Mouse (Mus musculus) large intestine, adult 2 months (tissue): ENCODE data around the gene Disp2. TPM values are rescaled to one million over a fixed set of nuclear protein-coding genes. Genes with fewer than 3 reads are reported as not detected.
A peak's percentile ranks its signal among the peaks of the same experiment; 100 is the strongest.

Experiments used
- DNase-seq: peaks from one replicate; pipeline ENCODE4 v3.0.0-alpha.2; 2012; ENCODE audit warnings: low read depth, low spot score
- whole genome bisulfite sequencing: fragments of 180-500 bp; shearing (Covaris S2); methylation state at CpG from one replicate; pipeline ENCODE4 v1.1.7; 2018; 5-methylcytosine and 5-hydroxymethylcytosine counted together
- polyA plus RNA-seq: library from polyadenylated mRNA; depleted of rRNA; stranded (reverse); fragments of >200 nt; gene quantifications from 2 replicates; pipeline ENCODE4 v1.2.3, GENCODE M21; 2012

Gene Disp2
- polyA plus RNA-seq, 1 experiment, result 2.8 TPM

DNA sequence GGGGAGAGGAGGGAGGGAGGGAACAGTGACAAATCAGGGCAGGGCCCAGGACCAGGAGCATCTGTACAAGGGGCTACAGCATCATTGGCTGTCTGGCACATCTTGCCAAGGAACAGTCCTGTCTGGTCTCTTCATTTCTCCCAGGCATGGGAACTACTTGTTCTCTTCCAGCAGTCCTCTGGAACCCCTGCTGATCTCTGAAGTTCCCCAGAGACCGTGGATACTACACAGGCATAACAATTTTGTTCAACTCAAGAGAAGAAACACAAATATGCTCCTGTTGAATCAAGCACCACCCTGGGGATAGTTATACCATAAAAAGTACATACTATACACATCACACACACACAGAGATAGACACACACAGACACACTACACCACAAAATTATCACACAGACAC is 1.6 kb downstream of the Disp2 start:
- no peak for DNase-seq
- 50% methylated on average over 1 of the region's 1 CpGs for WGBS

DNA sequence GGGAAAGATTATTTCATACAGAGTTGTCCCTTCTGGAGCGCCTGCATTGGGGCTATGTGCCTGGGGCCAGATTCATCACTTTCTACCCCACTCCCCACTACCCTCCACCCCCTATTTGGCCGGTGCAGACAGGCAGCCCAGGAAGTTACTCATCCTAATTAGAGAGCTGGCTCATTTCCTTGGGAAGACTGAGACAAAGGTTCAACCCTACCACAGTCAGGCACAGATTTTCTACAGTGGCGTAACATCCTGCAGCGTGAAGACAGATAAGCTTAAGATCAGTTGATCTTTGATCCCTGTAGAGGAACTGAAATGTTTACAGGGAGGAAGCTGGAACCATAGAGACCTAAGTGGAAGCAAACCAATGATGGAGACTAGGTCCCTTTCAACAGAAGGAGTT is 2.8 kb downstream of the Disp2 start:
- no peak for DNase-seq
- 35% methylated on average over 4 of the region's 4 CpGs for WGBS

DNA sequence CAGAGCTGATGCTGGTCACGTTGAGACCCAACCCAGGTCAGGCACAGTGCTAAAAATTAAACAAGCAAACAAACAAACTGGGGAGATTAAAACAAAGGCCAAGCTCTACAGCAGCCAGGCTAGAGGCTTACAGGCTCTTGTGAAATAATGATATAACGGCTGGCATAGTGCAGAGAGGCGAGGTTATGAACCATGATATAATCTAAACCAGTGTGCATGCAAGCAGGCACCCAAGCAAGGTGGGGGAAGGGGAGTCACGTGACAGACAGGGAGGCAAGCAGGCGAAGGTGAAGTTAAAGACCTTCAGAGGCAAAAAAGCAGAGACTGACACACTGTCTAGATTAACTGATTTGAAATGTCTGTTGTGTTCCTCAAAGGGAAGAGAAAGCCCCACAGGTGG is 3.6 kb downstream of the Disp2 start:
- WGBS, result 51% methylated on average over 5 of the region's 5 CpGs

DNA sequence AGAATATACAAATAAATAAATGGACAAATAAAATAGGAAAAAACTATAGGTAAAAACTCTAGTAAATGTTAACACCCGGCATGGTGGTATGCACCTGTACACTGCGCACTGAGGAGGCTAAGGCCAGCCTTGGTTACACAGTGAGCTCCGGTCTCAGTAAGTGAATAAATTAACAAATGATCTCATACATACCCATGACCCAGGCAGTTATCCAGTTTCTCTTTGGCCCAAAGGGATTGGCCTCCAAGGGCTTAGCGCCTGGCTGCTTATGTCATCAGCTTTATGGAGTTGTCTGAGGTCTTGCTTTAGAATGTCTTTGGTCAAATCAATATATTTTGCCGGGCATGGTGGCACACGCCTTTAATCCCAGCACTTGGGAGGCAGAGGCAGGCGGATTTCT is 4.1 kb downstream of the Disp2 start:
- WGBS, result 83% methylated on average over 7 of the region's 7 CpGs

More for the DNA sequence above, 3.6 kb downstream of the Disp2 start:
- DNase-seq, result no peak

DNA sequence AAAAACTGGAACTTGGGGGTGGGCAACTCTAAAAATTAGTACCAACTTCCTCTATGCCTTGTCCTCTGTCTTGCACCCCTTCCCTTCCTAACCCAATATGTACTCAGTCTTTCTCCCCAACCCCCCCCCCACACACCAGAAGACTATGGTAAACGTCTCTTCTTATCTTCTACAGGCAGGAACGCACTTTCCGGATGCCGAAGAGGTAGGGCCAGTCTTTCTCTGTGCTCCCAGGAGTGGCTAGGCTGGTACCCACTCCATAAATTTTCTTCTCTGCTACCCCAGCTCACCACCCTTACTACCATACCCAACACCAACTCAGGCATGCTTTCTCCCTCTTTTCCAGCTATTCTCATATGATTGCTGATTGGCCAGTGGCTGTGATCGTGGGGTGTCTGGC is 7.0 kb downstream of the Disp2 start:
- no peak for DNase-seq
- WGBS, result 75% methylated on average over 5 of the region's 5 CpGs

More for the DNA sequence above, 4.1 kb downstream of the Disp2 start:
- DNase-seq, result no peak

DNA sequence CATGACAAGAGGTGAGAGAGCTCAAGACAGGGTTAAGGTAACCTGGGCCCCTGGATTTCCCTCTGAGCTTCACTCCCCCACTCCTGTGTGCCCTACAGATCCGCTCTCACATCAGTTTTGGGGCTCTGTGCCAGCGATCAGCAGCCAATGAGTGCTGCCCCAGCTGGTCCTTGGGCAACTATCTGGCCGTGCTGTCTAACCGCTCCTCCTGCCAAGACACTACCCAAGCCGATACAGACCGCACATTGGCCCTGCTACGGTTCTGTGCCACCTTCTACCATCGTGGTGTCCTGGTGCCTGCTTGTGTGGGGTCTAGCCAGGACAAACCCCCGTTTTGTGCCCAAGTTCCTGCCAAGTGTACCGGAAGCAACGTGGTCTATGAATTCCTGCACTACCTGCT is 10.0 kb downstream of the Disp2 start:
- no peak for DNase-seq
- WGBS, result 88% methylated on average over 11 of the region's 11 CpGs

DNA sequence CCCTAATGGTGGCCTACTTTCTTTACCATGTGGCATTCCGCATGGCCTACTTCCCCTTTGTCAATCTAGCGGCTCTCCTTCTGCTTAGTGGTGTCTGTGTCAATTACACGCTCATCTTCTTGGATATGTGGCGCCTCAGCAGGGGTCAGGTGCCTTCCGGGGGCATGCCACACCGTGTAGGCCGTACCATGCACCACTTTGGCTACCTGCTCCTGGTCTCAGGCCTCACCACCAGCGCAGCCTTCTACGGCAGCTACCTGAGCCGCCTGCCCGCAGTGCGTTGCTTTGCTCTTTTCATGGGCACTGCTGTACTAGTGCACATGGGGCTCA is 10.7 kb downstream of the Disp2 start:
- DNase-seq, result no peak
- 60% methylated on average over 12 of the region's 12 CpGs for WGBS

DNA sequence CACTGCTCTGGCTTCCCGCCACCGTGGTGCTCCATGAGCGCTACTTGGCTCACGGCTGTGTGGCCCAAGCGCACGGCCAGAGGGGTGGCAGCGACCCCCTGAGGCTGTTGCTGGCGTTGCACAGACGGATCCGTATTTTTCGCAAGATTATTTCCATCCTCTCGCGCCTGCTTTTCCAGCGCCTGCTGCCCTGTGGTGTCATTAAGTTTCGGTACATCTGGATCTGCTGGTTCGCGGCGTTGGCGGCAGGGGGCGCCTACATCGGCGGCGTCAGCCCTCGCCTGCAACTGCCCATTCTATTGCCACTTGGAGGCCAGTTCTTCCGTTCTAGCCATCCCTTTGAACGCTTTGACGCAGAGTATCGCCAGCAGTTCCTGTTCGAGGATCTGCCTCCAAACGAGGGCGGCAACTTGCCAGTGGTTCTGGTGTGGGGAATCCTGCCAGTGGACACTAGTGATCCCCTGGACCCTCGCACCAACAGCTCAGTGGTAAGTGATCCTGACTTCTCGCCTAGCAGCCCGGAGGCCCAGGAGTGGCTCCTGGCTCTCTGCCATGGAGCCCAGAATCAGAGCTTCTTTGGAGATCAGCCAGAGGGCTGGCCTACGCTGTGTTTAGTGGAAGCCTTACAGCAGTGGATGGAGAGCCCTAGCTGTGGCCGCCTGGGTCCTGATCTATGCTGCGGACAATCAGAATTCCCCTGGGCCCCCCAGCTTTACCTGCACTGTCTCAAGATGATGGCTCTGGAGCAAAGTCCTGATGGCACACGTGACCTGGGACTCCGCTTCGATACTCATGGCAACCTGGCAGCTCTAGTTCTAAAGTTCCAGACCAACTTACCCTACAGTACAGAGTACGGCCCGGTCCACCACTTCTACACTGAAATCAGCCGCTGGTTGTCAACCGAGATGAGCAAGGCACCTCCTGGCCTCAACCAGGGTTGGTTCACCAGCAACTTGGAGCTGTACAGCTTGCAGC is 11.3 kb downstream of the Disp2 start:
- WGBS, result 21% methylated on average over 44 of the region's 44 CpGs
- DNase-seq, result no peak

DNA sequence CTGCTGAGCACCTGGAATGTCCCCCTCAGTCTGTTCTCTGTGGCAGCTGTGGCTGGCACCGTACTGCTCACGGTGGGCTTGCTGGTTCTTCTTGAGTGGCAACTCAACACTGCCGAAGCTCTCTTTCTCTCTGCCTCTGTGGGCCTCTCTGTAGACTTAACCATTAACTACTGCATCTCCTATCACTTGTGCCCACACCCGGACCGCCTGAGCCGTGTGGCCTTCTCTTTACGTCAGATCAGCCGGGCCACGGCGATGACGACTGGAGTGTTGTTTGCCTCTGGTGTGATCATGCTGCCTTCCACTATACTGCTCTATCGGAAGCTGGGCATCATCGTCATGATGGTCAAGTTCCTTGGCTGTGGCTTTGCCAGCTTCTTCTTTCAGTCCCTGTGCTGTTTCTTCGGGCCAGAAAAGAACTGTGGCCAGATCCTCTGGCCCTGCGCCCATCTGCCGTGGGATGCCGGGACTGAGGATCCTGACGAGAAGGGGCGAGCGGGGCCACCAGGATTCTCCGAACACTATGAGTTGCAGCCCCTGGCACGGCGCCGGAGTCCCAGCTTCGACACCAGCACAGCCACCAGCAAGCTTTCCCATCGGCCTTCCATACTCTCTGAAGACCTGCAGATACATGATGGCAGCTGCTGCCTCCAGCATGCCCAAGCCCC is 12.2 kb downstream of the Disp2 start:
- DNase-seq, result no peak
- 94% methylated on average over 26 of the region's 26 CpGs for WGBS

DNA sequence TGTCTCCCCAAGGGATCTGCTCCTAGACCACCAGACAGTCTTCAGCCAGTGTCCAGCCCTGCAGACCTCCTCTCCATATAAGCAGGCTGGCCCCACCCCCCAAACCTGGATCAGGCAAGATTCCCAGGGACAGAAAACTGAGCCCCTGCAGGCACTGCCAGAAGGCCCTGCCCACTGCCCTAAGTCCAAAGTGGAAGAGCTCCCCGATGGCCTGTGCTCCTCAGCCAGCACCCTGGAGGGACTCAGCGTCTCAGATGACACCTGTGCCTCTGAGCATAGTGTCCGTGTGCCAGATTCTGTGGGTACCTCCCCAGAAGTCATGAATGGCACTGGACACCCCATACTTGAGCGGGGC is 12.7 kb downstream of the Disp2 start:
- no peak for DNase-seq
- WGBS, result 74% methylated on average over 4 of the region's 4 CpGs

DNA sequence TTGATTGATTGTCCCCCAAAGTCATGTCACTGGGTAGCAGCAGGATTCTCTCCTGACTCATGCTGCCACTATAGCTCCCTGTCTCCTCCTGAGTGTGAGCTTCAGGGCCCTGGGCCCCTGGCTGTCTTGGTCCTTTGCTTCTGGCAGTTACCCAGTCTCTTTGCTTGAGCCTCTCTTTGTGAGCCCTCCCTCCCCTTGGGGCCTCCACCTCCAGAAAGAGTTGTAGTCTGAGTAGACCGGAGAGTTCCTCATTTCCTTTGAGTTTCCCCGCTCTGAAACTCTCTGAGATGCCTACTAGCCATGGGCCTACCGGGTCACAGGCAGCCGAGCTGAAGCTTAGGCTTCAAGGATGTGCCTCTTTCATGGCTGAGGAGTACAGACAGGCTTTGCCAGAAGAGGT is 14.1 kb downstream of the Disp2 start:
- 77% methylated on average over 4 of the region's 4 CpGs for WGBS
- no peak for DNase-seq

DNA sequence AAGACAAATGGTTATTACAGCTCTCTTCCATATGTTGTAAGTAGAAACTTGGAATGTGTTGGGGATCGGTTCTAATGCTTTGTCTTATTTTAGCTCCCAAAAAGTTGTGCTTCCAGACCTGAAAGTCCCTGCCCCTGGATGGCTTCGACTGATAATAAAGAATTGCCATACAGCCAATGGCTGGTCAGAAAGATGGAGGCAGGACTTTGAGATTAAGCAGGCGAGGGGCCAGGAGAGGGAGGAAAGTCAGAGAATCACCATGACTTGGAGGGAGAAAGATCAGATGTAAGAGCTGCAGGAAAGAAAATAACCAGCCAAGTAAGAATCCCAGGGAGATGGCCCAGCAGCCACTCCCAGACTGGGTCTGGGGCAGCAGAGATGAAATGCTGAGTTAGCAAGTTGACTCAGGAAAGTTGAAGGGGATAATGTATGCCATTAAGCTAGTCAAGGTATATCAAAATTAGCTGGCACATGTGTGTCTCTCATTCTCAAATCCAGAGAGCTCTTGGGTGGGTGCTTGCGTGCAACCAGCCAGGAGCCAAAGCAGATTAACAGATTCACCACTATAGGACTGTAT is 23.1 kb downstream of the Disp2 start:
- 74% methylated on average over 4 of the region's 4 CpGs for WGBS
- DNase-seq, result no peak

DNA sequence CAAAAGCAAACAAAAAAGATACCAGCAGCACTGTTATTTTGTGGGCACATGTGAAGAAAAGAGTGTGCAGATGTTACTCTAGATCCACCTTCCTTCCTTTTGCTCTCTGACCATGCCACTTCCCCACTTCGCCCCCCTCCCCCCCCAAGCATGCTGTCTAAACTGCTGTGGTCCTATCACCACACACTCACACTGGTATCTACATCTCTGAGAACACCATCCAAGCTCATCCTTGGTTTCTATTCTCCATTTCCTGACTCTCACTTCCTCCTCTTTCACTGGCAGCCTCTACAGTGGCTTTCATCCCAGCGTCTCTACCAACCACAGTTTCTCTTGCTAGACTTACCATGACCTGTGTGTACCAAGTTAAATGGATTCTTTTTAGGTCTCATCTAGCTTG is 25.0 kb downstream of the Disp2 start:
- WGBS, result 76% methylated on average over 2 of the region's 2 CpGs
- no peak for DNase-seq

DNA sequence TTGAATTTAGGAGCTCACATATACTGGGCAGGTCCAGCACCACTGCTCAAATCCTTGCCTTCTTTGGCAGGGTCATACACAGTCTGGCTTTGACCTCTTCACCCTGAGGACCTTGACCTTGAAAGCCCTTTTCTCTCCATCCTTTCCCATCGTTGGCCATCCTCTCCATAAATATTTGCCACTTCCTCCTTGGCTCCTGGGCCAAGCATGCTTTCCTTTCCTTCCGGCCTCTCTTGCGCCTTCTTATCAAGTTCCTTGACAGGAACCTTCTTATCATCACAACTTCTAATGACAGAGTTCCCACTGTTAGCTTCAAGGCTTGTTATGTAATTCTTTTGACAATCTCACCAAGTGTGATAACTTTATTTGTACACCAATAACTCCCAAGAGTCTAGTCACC is 25.6 kb downstream of the Disp2 start:
- WGBS, result 33% methylated on average over 3 of the region's 3 CpGs
- DNase-seq, result no peak

DNA sequence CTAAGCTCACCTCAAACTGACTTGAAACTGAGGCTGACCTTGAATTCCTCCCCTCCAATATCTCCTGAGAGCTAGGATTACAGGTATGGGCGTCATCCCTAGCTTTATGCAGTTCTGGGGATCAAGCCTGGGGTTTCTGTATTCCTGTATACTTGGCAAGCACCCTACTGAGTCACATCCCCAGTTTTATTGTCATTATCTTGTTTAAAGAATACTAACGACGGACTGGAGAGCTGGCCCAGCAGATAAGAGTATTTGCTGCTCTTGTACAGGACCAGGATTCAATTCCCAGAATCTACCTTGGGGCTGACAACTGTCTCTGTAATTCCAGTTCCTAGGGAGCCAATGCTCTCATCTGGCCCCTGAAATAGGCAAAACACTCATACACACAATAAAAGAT is 26.2 kb downstream of the Disp2 start:
- no peak for DNase-seq
- WGBS, result 15% methylated on average over 3 of the region's 3 CpGs

DNA sequence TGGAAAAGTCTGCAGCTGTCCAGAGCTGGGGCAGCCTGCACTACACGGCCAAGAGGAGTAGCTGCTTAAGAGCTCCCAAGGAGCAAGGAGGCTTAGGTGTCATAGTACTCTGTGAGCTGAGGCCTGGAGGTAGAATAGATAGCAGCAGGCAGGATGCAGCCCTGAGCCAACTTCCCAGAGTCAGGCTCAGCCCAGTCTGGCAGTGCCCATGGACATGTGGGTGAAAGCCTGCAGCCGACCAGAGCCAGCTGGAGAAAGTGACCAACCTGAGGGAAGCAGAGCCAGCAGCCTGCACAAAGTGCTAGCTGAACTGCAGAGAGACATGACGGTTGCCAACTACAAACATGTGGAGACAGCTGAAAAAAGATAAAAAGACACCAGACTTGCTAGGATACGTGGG is 27.3 kb downstream of the Disp2 start:
- WGBS, result 74% methylated on average over 4 of the region's 4 CpGs
- DNase-seq, result no peak

DNA sequence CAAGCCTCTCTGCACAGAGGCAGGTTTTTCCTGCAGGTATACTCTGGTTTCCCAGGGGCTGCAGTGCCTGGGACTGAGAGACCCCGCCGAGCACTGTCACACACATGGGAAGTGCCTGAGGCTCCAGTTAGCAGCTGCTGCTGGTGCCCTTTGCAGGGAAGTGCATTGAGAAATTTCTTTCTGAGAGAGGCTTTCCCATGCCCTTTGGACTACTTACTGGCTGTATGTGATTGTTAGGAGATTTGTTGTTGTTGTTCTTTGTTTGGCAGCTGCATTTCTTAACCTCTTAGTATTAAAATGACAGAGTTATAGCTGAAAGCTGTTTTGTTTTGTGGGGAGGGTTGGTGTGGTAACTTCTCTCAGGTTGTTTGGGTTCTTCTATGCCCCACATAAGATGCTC is 31.3 kb downstream of the Disp2 start:
- DNase-seq, result no peak
- WGBS, result 45% methylated on average over 2 of the region's 2 CpGs

DNA sequence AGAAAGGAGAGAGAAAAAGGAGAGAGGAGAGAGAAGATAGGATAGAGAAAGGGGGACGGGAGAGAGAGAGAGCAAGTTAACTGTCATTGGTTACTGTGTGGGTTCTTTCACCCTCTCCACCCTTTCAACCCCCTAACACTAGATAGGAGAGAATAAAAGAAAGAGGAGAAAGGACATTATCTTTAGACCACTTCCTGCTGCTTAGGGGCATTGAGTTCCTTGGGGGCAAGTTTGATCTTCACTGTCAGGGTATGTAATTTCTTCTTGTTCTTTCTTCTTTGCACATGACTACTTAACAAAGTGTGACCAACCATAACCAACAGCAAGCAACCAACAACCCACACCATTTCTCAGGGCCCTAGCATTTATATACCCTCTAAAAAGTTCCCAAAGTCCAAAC is 33.2 kb downstream of the Disp2 start:
- 89% methylated on average over 1 of the region's 1 CpGs for WGBS
- no peak for DNase-seq

DNA sequence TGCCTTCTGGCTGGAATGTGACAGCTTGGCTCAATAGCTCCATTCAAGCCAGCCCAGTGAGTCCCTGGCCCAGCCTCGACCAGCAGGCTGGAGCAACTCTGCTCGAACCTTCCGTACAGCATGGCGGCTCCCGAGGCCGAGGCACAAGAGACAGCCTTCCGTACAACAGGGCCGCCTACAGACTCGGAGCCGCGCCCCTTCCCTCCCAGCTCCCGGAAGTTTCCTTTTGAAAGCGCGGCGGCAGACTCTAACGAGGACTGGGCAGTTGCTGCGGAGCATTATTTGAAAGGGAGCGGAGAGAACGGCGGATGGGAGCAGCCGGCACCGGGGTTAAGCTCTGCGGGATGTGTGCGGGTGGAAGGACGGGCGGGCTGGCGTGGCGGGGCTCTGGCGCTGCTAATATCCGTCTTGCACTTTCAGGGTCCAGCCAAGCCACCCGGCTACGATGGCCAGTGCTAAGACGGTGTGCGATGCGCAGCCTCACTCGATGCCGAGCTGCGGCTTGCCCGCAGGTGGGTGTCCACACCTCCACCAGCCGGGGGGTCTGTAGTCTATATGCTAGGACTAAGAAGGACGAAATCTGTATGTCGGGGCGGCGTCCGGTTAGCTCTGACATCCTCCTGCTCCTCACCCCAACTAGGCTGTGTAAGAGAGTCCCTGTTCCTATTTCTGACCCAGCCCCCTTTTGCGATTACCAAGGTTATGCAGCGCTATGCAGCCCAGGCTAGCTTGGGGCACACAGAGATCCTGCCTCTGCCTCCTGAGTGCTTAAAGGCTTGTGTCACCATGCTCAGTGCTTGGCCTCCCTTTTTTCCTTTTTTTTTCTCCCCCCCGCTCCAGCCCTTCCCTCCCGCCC is 34.7 kb downstream of the Disp2 start, which contains the start of gene Knstrn:
Gene Knstrn (plus strand): TSS at position 23 of the 856 bp plus-strand sequence.
- peak; percentile 81 for DNase-seq
- WGBS, result 1% methylated on average over 49 of the region's 49 CpGs

DNA sequence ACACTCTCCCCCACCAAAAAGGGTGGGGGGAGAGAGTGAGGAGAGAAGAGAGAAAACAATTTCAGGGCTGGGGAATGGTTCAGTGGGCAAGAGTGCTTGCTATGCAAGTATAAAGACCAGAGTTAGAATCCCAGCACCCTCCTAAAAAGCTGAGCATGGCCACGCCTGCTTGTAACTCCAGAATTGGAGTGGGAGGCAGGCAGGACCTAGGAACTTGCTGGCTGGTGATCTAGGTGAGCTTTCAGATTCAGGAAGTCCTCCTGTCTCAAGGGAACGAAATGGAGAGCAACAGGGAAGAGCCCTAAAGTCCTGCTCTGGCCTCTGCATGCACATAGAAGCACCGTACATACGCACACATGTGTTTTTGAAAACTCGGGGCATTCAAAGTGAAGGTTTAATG is 43.3 kb downstream of the Disp2 start:
- WGBS, result 89% methylated on average over 5 of the region's 5 CpGs
- no peak for DNase-seq
